Mouse (Mus musculus) neural tube, embryonic 14.5 days (tissue): ENCODE measurements around the gene Cwc25. TPM values are rescaled to one million over a fixed set of nuclear protein-coding genes. Genes with fewer than 3 reads are reported as not detected.

Source experiments
- ATAC-seq: fragments of 200-750 bp; cut with Nextera tagmentation; 2 replicates; pipeline ENCODE4 v1.8.0; 2017; ENCODE audit warnings: low read depth, mild to moderate bottlenecking, moderate TSS enrichment, moderate library complexity
- H3K27ac ChIP-seq: fragments of 300-500 bp; sonication (generic); 2 replicates; pipeline ENCODE4 v1.5.1; 2014; ENCODE audit warnings: low read depth, mild to moderate bottlenecking, control low read depth, low read length, moderate library complexity, mixed read lengths
- H3K27me3 ChIP-seq: fragments of 300-500 bp; sonication (generic); 2 replicates; pipeline ENCODE4 v1.6.1; 2014; ENCODE audit warnings: low read length; ENCODE audit not compliant: control insufficient read depth, insufficient read depth
- H3K36me3 ChIP-seq: fragments of 300-500 bp; sonication (generic); 2 replicates; pipeline ENCODE4 v1.6.1; 2014; ENCODE audit warnings: low read length, mixed read lengths; ENCODE audit not compliant: control insufficient read depth, insufficient read depth
- H3K4me1 ChIP-seq: fragments of 300-500 bp; sonication (generic); 2 replicates; pipeline ENCODE4 v1.6.1; 2014; ENCODE audit warnings: low read length; ENCODE audit not compliant: control insufficient read depth, insufficient read depth
- H3K4me2 ChIP-seq: fragments of 300-500 bp; sonication (generic); 2 replicates; pipeline ENCODE4 v1.6.1; 2014; ENCODE audit warnings: mild to moderate bottlenecking, low read depth, low read length, control low read depth
- H3K4me3 ChIP-seq: fragments of 300-500 bp; sonication (generic); 2 replicates; pipeline ENCODE4 v1.5.1; 2014; ENCODE audit warnings: low read depth, low read length, control low read depth, mixed read lengths
- H3K9ac ChIP-seq: fragments of 300-500 bp; sonication (generic); replicated peaks from 2 replicates; pipeline ENCODE4 v1.6.1; 2014; ENCODE audit warnings: low read depth, mild to moderate bottlenecking, control low read depth, low read length, mixed read lengths
- H3K9me3 ChIP-seq: fragments of 300-500 bp; sonication (generic); 2 replicates; pipeline ENCODE4 v1.6.1; 2016; ENCODE audit warnings: low read length; ENCODE audit not compliant: control insufficient read depth
- WGBS: fragments of 180-500 bp; shearing (Covaris S2); extraction: QIAGEN DNeasy Blood & Tissue Kit; methylation state at CpG from one replicate; pipeline ENCODE4 v1.1.7; 2014; 5-methylcytosine and 5-hydroxymethylcytosine counted together
- microRNA-seq: library from miRNA; unstranded; fragments of <30 nt; microRNA quantifications from one replicate; pipeline ENCODE4, GENCODE M21; 2016
- polyA plus RNA-seq: library from polyadenylated mRNA; unstranded; fragments of >200 nt; fragmentation: Nextera tagmentation; extraction: Ambion mirVana; gene quantifications from 2 replicates; pipeline ENCODE4 v1.2.1, GENCODE M21; 2014

The Cwc25 gene
- polyA plus RNA-seq, 1 experiment from 2014 or later = 13.8 TPM

- no peak overlapping the region for H3K27ac ChIP-seq
- no peaks in the 10 kb centered on the region for H3K27me3 ChIP-seq
- H3K4me3 ChIP-seq = no peak overlapping the region
- H3K9me3 ChIP-seq = no peaks in the 10 kb centered on the region
- H3K4me1 ChIP-seq = peaks cover 46% of the 10 kb centered on the region
- no peak overlapping the region for H3K9ac ChIP-seq
- 71% methylated on average over 8 of the region's 8 CpGs for WGBS
- H3K4me2 ChIP-seq = no peak overlapping the region
- peaks cover 10% of the 10 kb centered on the region for H3K36me3 ChIP-seq
- no peak for ATAC-seq
Observed at GRCm38 (mm10) chr11:97696669-97697068, 69.7 kb downstream of the Cwc25 start.

GRCm38 (mm10) chr11:97695712-97696401, 70.5 kb downstream of the Cwc25 start:
- peak overlapping the region; percentile 4; the same call in 1 of the 2 replicates for H3K4me3 ChIP-seq
- H3K4me1 ChIP-seq = peaks cover 39% of the 10 kb centered on the region
- 31% methylated on average over 9 of the region's 9 CpGs for WGBS
- H3K36me3 ChIP-seq = peaks cover 18% of the 10 kb centered on the region
- peak overlapping the region; percentile 56 for H3K27ac ChIP-seq
- peak overlapping the region; percentile 21 for H3K4me2 ChIP-seq
- H3K27me3 ChIP-seq = no peaks in the 10 kb centered on the region
- no peak for ATAC-seq
- no peak overlapping the region; the same call in 1 of the 2 replicates for H3K9ac ChIP-seq
- H3K9me3 ChIP-seq = no peaks in the 10 kb centered on the region

Small RNA genes lying within 50 kb of the gene (microRNA-seq; reads per million reads assigned to microRNA genes)
- gene Mir8102 = not detected

Other genes starting within 250 kb of the Cwc25 start
- gene Srcin1, start 190.4 kb downstream of the Cwc25 start, polyA plus RNA-seq = 7.6 and 8.1 TPM in 2 replicates
- gene Epop, start 136.9 kb downstream of the Cwc25 start, polyA plus RNA-seq = 1.5 and 2.4 TPM in 2 replicates
- 4.7 and 5.1 TPM in 2 replicates for gene Mllt6, start 103.1 kb downstream of the Cwc25 start, polyA plus RNA-seq
- gene Cisd3, start 80.7 kb downstream of the Cwc25 start, polyA plus RNA-seq = 28.3 and 38.1 TPM in 2 replicates
- 24.7 and 25.8 TPM in 2 replicates for gene Pcgf2, start 66.1 kb downstream of the Cwc25 start, polyA plus RNA-seq
- gene Psmb3, start 63.2 kb downstream of the Cwc25 start, polyA plus RNA-seq = 441 and 465 TPM in 2 replicates
- gene Pip4k2b, start 21.9 kb downstream of the Cwc25 start, polyA plus RNA-seq = 4.1 and 6.2 TPM in 2 replicates
- gene 1700001P01Rik, start 9.4 kb upstream of the Cwc25 start, polyA plus RNA-seq = 0.36 TPM in 1 of 2 replicates, not detected in the other
- 347 and 366 TPM in 2 replicates for gene Rpl23, start 15.9 kb upstream of the Cwc25 start, polyA plus RNA-seq
- gene Lasp1, start 32.4 kb upstream of the Cwc25 start, polyA plus RNA-seq = 82.9 and 99.8 TPM in 2 replicates
- gene B230217C12Rik, start 74.2 kb upstream of the Cwc25 start, polyA plus RNA-seq = 39.8 and 53.5 TPM in 2 replicates
- gene Fbxo47, start 117.6 kb upstream of the Cwc25 start, polyA plus RNA-seq = 0.63 and 1.5 TPM in 2 replicates
- 0.39 and 0.70 TPM in 2 replicates for gene Plxdc1, start 219.9 kb upstream of the Cwc25 start, polyA plus RNA-seq
- gene Arl5c, start 229.6 kb upstream of the Cwc25 start, polyA plus RNA-seq = 6.1 and 11.0 TPM in 2 replicates